Mouse (Mus musculus) embryonic stem cell, embryonic (primary cell): ENCODE measurements at regions not wholly inside any gene's neighbourhood (a gene's known extent, or its start where the extent isn't known, plus 50 kb on each side); places are given as distances from the start of the nearest gene placed in this dataset.

Experiments used
- CTCF ChIA-PET, 4 experiments: fragments of 300-600 bp in 2 of 4; fragments of 350-600 bp in 2 of 4; sonication (Branson Sonifier 250); formaldehyde crosslinking; loops; one replicate each; lab custom pipeline; 2022; ENCODE audit warnings: inconsistent platforms in 2 of 4; lab: Charles Lee
- POLR2A ChIA-PET, 4 experiments: fragments of 300-600 bp in 2 of 4; fragments of 350-600 bp in 2 of 4; sonication (Branson Sonifier 250); formaldehyde crosslinking; loops; one replicate each; lab custom pipeline; 2022; ENCODE audit warnings: antibody characterized with exemption in 4 of 4, inconsistent platforms in 1 of 4; lab: Charles Lee

DNA sequence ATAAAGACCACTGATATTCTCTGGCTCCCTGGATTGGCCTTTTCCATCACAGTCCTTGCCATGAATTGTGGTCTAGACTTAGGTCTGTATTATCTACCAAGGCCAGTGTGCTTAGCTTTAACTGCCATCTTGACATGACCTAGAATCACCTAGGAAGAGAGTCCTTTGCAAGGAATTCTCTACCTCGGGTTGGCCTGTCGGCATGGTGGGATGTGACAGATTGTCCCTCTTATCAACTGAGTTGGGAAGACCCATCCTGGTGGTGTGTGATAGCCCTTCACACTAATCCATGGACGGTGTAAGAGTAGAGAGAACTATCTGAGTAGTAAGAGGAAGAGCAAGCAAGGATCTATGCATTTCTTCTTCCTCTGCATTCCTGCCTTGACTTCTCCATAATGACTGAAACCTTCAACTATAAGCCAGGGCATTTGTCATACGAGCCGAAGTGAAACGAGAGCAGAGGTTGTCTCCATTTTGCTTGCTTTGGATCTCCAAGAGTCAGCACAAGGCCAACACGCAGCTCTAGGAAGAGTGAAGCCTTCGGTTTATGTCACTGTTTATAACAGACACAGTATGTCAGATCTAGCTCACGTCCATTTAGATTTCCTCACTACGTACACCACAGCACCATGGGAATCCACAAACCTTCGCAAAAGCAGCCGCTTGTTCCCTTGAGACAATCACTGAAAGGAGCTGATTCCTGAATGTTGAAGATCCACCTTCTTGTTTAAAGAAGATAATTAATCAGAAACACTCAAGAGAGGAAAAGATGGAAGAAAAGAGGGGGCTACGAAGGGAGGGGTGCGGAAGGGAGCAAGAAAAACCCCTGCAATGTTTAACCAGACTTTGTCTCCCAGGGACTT, 190.9 kb upstream of the Rgma start:
- ChIA-PET POLR2A (interaction anchor here in 1 of 4 experiments (0.9 kb wide), 1 partner anchor 11 kb away, joined by 3 read pairs; no protein-coding TSS in a partner anchor), CTCF (interaction anchor here in 1 of 4 experiments (1.1 kb wide), 1 partner anchor 11 kb away, joined by 3 read pairs; no protein-coding TSS in a partner anchor)

DNA sequence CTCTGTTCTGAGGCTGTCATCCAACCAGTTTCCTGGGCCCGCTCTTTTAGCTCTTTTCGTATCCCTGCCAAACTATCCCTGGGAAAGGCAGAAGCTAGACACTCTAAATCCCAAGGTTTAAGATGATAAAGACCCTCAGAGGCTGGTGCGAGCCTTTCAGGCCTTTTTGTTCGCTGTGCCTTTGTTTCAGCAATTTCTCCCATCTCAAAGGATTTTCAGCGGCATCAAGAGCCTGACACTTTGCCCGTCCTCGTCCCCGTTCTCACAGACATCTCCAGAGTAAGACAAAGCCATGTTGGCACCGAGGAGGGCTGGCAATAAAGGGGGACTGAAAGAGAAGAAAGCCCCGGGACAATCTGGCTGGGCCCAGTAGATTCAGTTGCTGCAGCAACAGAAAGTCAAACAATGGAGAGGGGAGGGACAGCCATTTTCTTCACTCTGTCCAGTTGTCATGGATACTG, 190.2 kb upstream of the Rgma start:
- POLR2A ChIA-PET, result no interaction called here
- CTCF ChIA-PET, result no interaction called here

DNA sequence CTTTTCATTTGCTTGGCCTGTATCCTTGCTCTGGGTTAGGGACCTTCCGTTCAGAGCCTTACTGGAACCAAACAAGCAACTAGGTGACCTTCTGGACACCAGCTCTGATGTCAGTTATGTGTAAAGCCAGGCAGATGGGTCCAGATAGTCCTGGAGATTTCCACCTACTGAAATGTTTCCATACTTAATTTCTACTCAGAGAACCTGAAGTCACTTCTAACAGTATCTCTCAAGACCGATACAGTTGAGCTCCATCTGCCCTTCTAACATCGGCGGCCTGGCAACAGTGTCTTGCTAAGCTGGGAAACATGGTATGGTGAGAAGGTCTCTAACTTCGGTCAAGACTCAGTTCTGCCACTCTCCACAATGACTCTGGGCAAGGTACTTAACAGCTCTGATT, 189.7 kb upstream of the Rgma start:
- ChIA-PET CTCF (no interaction called here), POLR2A (no interaction called here)

DNA sequence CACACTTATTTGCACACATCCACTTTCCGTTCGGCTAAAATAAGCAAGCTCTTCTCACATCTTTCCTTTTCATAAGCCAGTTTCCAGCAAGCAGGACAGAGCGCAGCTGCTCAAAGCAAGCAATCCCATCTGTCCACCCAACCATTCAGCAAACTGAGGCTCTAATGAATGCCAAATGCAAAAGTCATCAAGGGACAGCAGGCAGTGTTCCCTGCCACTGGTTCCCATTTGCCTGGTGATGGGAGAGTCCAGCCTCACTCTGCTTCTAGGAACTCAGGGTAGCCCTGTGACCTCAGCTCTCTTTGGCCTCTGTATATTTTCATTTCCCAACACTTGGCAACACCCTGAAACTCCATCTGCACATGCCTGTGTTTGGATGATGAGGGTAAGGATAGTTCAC, 188.8 kb upstream of the Rgma start:
- CTCF ChIA-PET, result no interaction called here
- POLR2A ChIA-PET, result no interaction called here

DNA sequence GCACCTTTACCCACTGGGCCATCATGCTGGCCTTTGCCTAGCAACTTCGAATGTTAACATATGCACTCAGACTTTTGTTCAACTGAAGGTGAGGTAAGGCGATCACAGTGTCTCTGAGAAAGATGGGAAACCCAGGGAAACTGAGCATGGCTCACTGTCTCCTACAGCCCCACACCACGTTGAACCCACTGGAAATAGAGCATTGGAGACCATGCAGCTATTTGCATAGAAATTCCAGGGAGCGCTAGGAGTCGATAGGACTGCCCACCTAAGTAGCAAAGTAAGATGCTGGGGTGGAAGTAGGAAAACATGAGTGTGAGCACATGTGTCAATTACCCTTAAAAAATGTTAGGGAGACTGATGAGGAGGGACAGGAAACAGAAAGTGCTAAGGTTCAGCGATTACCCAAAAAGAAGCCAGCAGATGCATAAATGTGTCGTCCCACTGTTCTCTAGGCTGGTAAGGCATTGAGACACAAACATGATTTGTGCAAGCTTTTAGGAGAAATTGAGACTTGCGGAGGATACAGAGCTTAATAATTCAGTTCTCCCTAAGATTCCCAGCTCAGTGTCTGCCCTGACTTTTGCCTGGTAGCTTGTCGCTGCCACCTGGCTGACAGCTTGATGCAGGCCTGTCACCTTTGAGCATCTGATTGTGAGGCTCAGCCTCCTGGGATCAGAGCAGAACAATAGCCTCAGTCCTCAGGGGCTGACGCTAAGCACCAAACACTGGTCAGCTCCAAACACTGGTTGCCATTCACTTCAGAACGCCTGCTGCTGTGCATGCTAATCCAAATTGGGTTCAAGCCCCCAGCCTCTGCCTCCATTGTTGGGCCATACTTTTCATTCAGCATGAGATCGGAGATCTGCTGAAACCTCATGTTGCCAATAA, 183.7 kb upstream of the Rgma start:
- CTCF ChIA-PET, result interaction anchor here in 1 of 4 experiments (1.0 kb wide), 1 partner anchor 30 kb away, joined by 3 read pairs; no protein-coding TSS in a partner anchor
- POLR2A ChIA-PET, result interaction anchor here in 2 of 4 experiments (0.7 to 0.8 kb wide), 2 partner anchors 213 to 252 kb away, joined by 3 to 4 read pairs; no protein-coding TSS in a partner anchor

DNA sequence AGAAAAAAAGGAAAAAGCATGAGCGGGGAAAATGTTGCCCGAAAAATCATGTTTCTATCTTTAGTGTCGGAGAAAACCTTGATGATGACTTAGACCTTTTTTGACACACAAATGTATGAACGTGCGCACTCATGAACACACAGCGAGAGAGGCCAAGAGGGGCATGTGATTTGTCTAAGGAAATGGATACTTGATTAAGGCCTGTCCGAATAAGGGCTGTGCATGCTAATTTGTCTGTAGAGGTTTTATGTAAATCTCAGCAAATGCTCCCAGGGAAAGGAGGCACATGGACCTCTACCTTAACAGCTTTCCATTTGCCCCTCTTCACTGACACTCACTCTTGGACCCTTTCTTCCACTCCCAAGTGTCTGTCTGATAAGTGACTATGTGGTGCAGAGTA, 182.5 kb upstream of the Rgma start:
- ChIA-PET POLR2A (interaction anchor here in 1 of 4 experiments (0.6 kb wide), 2 partner anchors 54 to 125 kb away, joined by 3 to 7 read pairs; no protein-coding TSS in a partner anchor), CTCF (no interaction called here)

DNA sequence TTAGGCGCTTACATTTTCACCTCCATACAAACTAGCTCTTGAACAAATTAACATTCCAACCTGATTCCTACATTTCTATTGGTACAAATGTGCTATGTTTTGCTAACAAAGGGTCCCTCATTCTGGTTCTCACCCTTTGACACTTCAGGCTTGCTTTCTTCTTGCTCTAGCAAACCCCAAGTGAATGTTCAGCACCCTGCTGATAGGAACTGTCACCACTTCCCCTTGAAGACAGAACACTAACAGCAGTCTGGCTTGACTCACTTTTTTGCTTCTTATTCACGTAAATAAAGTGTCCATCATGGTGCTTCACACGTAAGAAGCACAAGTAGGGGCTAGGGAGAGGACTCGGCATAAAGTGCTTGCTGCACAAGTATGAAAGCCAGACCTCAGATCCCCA, 180.0 kb upstream of the Rgma start:
- CTCF ChIA-PET, result no interaction called here
- POLR2A ChIA-PET, result no interaction called here

DNA sequence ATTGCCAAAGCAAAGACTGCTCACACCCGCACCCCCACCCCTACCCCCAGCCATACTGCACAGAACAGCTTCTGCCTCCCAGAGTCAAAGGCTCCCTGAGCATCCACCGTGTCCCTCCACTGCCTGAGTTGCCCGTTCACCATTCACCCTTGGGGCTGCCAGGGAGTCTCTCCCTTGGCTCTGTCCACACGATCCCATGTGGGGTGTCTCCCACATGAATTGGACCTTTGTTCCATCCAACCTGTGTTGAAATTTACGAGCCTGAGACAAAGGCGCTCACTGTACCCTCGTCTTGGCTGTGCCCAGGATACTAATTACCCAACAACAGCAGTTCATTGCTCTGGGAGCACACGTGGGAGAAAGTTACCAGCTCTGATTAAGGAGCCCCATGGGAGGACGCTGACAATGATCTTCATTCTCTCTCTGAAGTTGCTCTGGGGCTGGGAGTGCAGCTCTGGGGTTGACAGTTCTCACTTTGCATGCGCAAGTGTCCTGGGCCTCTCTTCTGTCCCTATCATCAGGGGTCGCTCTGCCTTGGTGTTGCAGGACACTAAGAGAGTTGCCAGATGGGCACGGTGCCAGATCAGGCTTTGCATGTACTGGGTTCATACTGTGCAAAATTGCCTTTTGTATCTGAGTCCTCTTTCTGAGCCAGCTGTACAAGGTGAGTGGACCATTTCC, 178.3 kb upstream of the Rgma start:
- CTCF ChIA-PET, result no interaction called here
- POLR2A ChIA-PET, result no interaction called here

DNA sequence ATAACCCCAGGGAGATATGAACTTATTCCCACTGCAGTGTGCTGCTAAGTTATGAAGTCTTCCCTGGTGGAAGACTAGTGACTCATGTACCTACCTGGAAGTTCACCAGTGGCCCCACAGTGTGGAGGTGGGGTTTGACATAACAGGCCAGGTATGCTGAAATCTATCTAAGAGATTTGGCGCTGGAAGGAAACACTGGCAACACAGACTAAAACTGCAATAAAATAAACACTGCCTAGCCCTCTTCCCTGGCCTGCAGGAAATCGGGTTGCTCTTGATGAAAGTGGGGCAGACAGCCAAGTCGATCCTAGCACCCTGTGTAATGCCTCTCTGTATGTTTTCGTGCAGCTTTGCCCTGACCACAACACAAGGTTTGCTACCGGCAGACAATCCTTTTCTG, 177.2 kb upstream of the Rgma start:
- CTCF ChIA-PET, result no interaction called here
- POLR2A ChIA-PET, result no interaction called here

DNA sequence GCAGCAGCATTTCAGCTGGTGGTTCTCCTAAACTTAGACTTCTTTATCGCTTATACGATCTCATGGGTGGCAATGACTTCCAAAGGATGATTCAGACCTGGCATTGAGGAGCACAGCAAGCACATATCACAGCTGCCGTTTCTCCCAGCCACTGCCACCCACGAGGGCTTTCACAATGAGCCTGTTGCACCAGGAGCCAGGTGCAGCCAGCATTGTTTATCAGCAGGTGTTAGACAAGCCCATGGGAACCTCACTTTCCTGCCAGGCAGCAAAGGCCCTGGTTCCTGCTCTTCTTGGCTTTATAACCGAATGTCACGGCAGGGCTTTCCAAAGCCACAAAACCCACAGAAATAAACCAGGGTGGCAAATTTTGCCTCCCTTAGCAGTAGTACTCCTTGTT, 175.3 kb upstream of the Rgma start:
- ChIA-PET CTCF (no interaction called here), POLR2A (no interaction called here)

DNA sequence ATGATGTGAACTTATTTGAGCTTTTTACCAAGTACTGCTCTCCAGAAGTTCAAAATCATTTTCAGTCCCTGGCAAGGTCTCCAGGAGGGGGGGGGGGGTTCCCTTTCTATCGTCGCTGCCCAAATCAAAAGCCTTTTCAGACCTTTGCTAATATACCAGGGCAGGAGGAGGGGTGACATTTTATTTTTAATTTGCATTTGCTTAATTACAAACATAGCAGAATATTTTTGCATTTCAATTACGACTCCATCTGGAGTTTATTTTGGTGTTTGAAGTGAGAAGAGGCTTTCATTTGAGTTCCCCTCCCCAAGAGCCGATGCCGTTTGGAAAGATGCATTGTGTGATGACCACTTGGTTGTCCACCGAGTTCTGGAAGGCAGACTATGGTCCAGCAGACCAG, 174.0 kb upstream of the Rgma start:
- POLR2A ChIA-PET, result no interaction called here
- CTCF ChIA-PET, result interaction anchor here in 1 of 4 experiments (0.9 kb wide), 1 partner anchor 223 kb away, joined by 3 read pairs; no protein-coding TSS in a partner anchor

DNA sequence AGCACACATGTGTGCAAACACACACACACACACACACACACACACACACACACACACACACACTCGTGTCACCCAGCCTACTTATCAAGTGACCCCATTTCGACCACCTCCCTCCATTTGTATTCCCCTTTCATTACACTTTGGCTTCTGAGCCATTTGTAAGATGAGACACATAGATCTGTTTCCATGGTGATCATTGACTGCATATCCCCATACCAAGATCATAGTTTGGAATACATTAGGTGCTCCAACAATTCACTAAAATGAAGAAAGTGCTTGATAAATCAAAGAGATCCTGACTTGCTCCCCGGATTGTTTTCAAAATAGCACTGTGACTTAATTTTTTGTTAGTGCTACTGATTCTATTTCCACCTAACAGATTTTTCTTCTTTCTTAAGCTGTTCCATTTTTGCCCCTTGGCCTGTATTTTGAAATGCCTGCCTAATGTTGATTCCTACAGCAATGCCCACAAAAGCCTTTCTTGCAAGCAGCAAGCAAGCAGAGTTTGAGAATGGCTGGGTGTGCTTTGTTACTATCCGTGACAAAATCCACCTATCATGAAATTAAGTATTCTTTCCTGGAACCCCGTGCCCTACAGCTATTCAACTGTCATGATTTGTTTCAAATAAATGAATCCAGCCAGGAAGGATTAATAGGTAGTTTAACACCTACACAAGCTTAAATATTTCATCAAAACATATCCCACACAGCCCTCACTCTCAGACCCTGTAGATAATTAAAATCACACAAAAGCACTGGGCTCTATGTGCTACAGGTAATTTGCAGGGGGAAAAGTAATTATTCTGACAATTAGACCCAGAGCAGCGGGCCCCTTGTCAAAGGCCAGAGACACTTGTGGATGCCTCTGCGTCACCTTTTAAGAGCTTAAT, 168.1 kb upstream of the Rgma start:
- ChIA-PET POLR2A (interaction anchor here in 1 of 4 experiments (1.0 kb wide), 1 partner anchor 215 kb away, joined by 3 read pairs; no protein-coding TSS in a partner anchor), CTCF (no interaction called here)

DNA sequence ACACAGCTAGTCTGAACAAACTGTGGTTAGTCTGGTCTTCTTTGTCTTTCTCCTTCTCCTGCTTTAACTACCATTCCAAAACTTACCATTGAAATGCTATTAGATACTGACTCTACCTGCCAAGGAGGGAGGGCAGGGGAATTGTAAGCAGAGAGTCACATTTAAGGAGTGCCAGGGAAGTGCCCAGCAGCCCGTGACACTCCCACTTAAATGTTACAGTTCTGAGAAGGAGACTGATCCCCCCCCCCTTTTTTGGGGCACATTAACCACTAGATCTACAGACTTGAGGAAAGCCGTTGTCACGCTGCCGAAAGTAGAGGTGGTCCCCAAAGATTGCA, 166.9 kb upstream of the Rgma start:
- ChIA-PET POLR2A (interaction anchor here in 3 of 4 experiments (0.6 to 1.4 kb wide), 5 partner anchors 14 to 163 kb away, joined by 3 read pairs; no protein-coding TSS in a partner anchor), CTCF (interaction anchor here in 2 of 4 experiments (0.5 to 1.0 kb wide), 4 partner anchors 15 to 665 kb away, joined by 3 to 4 read pairs (median 3); no protein-coding TSS in a partner anchor)

DNA sequence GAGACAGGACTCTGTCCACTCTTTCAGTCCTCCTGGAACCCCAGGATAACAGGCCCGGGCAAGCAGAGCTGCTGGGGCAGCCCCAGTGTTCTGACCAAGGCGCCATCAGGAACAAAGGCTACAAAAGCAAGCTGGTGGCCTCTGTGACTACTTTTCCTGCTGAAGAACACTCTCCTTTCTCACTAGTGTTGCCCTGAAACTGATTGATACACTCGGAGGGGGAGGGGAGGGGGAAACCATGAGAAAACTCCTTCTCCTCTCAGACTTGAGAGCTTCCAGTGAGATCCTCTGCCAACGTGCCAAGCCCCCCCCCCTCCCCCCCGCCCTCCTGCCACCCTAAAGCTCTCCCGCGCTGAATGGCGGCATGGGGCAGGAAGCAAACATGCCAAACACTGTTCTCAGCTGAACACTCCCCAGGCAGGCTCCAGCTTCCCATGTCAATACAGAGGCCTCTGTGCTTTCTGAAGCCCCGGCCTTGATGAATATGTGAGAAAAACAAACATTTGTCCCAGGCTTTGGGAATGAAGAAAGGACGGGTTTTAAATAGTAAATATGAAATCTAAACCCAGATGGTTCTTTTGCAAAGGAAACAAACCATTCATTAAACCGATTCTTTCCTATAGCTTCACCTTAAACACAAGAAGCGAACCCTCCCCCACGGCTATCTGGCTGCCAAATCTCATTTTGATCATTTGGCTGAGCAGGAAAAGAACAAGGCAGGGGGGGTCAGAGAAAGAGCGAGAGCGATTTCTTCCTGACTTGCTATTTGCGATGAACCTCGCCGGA, 166.3 kb upstream of the Rgma start:
- CTCF ChIA-PET, result interaction anchor here in 2 of 4 experiments (0.5 to 1.0 kb wide), 3 partner anchors 14 to 481 kb away, joined by 3 read pairs; no protein-coding TSS in a partner anchor
- POLR2A ChIA-PET, result interaction anchor here in 3 of 4 experiments (0.6 to 1.4 kb wide), 5 partner anchors 14 to 162 kb away, joined by 3 read pairs; no protein-coding TSS in a partner anchor

DNA sequence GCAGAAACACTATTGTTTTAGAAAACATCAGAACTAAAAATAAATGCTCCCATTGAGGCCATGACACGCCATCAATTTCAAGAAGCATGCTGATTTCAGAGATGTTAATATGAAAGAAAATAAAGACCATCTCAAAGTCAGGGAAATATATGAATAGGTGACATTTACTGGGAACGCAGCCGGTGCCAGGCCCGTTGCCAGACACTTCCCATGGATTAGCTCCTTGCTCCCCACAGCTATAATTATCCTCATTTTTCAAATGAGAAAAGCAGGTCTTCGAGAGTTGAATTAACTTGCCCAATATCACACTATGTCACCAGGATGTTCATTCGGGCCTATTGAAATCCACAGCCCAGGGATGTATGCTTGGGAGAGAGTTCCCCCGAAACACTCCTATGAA, 165.2 kb upstream of the Rgma start:
- ChIA-PET CTCF (no interaction called here), POLR2A (no interaction called here)

DNA sequence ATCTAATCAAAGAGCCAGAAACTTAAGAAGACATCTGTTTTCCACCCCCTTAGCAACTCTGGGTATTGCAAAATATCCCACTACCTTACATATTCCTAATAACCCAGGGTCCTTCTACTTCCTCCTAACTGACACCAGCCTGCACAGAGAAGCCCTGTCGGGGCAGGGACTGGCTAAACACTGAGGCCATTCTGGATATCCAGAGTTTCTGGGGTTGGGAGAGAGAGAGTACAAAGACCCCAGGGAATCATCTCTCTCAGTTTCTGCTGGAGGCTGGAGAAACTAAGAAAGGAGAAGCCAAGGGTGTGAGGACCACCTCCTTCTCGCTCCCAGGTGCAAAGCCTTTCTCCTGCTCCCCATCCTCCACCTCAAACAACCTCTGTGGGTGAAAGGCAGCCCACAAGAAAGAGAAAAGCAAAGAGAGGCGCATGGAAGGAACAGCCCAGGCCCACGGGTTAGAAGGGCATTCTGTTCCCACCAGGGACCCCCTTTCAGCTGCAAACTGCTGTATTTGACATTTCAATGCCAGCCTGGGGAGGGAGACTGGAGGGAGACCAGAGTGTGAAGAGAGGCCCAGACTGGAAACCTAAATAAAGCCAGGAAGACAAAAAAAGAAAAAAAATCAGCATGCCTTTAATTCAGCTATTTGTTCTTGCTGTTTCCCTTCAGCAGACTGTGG, 152.9 kb upstream of the Rgma start:
- POLR2A ChIA-PET, result interaction anchor here in 2 of 4 experiments (0.7 to 1.6 kb wide), 4 partner anchors 13 to 177 kb away, joined by 3 to 7 read pairs (median 3); no protein-coding TSS in a partner anchor
- CTCF ChIA-PET, result interaction anchor here (0.6 to 1.0 kb wide), 8 partner anchors 13 to 561 kb away, joined by 3 to 13 read pairs (median 4); no protein-coding TSS in a partner anchor
